Mouse (Mus musculus) heart, embryonic 14.5 days (tissue): ENCODE measurements around the gene Hmx3. TPM values are rescaled to one million over a fixed set of nuclear protein-coding genes. Genes with fewer than 3 reads are reported as not detected.

ENCODE experiments used
- ATAC-seq: fragments of 200-750 bp; cut with Nextera tagmentation; 2 replicates; pipeline ENCODE4 v1.8.0; 2017; ENCODE audit warnings: low read depth, moderate TSS enrichment; ENCODE audit not compliant: insufficient number of reproducible peaks, insufficient read depth, low FRiP score
- H3K27ac ChIP-seq, 2 experiments: fragments of 200-500 bp in 1 of 2; fragments of 300-500 bp in 1 of 2; sonication (generic) in 1 of 2; replicated peaks in 1 of 2; 2 replicates each; pipeline ENCODE4 v1.5.1; 2012 to 2014; ENCODE audit warnings: low read depth in 2 of 2, low read length in 2 of 2, control low read depth in 1 of 2, mild to moderate bottlenecking in 1 of 2, mixed read lengths in 1 of 2; ENCODE audit not compliant: control insufficient read depth in 1 of 2, insufficient read depth in 1 of 2
- H3K27me3 ChIP-seq: fragments of 300-500 bp; sonication (generic); 2 replicates; pipeline ENCODE4 v1.6.1; 2014; ENCODE audit warnings: mild to moderate bottlenecking, low read length, control low read depth; ENCODE audit not compliant: control insufficient read depth, insufficient read depth
- H3K36me3 ChIP-seq: fragments of 300-500 bp; sonication (generic); 2 replicates; pipeline ENCODE4 v1.6.1; 2014; ENCODE audit warnings: mild to moderate bottlenecking, control low read depth, low read length, mixed read lengths; ENCODE audit not compliant: control insufficient read depth, insufficient read depth
- H3K4me1 ChIP-seq, 2 experiments: fragments of 200-500 bp in 1 of 2; fragments of 300-500 bp in 1 of 2; sonication (generic) in 1 of 2; 2 replicates each; pipeline ENCODE4 v1.6.1; 2012 to 2014; ENCODE audit warnings: low read length in 2 of 2, control low read depth in 1 of 2, mixed read lengths in 1 of 2; ENCODE audit not compliant: control insufficient read depth in 2 of 2, insufficient read depth in 2 of 2
- H3K4me2 ChIP-seq: fragments of 300-500 bp; sonication (generic); 2 replicates; pipeline ENCODE4 v1.6.1; 2014; ENCODE audit warnings: mild to moderate bottlenecking, low read length
- H3K4me3 ChIP-seq, 2 experiments: fragments of 200-500 bp in 1 of 2; fragments of 300-500 bp in 1 of 2; sonication (generic) in 1 of 2; 2 replicates each; pipeline ENCODE4 v1.5.1; 2012 to 2014; ENCODE audit warnings: low read length in 2 of 2, mild to moderate bottlenecking in 2 of 2, control low read depth in 1 of 2, low read depth in 1 of 2, moderate library complexity in 1 of 2; ENCODE audit not compliant: control insufficient read depth in 1 of 2, insufficient read depth in 1 of 2
- H3K9ac ChIP-seq: fragments of 300-500 bp; sonication (generic); 2 replicates; pipeline ENCODE4 v1.6.1; 2014; ENCODE audit warnings: mild to moderate bottlenecking, low read length
- H3K9me3 ChIP-seq: fragments of 300-500 bp; sonication (generic); 2 replicates; pipeline ENCODE4 v1.6.1; 2016; ENCODE audit warnings: low read length, control low read depth; ENCODE audit not compliant: control insufficient read depth
- WGBS: fragments of 180-500 bp; shearing (Covaris S2); extraction: QIAGEN DNeasy Blood & Tissue Kit; methylation state at CpG from one replicate; pipeline ENCODE4 v1.1.7; 2014; 5-methylcytosine and 5-hydroxymethylcytosine counted together
- polyA plus RNA-seq: library from polyadenylated mRNA; unstranded; fragments of >200 nt; fragmentation: Nextera tagmentation; extraction: Ambion mirVana; gene quantifications from 2 replicates; pipeline ENCODE4 v1.2.1, GENCODE M21; 2014

The Hmx3 gene
- polyA plus RNA-seq, result 0.14 TPM in 1 of 2 replicates, not detected in the other

DNA sequence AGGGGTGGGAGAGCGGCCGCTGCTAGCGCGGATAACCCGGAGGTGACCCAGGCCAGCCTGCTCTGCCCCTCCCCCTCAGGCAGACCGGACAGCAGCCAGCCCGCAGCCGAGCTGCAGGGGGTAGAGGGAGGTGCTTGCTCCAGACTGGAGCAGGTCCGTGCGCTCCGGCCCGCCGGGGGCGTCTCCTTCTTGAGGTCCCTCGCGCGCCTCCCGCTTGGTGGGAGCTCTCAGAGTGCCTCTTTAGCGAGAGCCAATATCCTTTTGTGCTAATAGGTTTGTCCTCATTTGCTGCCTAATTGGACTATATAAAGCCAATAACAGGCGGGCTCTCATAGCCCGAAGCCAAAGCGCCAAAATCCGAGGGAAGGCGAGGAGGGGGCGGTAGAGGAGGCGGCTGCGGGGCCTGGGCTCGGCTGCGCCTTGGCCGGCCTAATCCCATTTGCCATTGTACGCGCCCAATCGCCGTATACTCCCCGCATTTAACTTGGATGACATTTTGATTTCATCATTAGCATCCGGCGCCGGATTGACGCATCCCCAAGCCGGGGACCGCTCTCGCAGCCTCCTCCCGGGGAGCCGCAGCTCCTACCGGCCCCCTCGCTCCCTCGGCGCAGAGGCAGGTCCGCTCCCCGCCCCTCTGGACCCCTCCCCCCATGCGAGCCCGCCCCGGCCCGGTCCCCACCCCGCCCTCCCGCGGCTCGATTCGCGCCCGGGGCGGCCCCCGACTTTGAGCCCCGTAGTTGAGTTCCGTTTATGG lies at the start of gene Hmx3:
Gene Hmx3, plus strand, starts transcription at position 753 of the 757 bp plus-strand sequence.
- no peaks in the 10 kb centered on the region for H3K9me3 ChIP-seq
- peak within 1 kb of the TSS; percentile 69 for H3K4me2 ChIP-seq
- under 1% methylated on average over 55 of the region's 65 CpGs for WGBS
- H3K36me3 ChIP-seq, result no peaks in the 10 kb centered on the region
- H3K4me1 ChIP-seq, result peaks cover 6 to 25% of the 10 kb centered on the region in 2 experiments; a peak in 3 of 4 replicates
- no peak for ATAC-seq
- H3K9ac ChIP-seq, result no peak within 1 kb of the TSS
- H3K27me3 ChIP-seq, result peaks cover 96% of the 10 kb centered on the region
- H3K4me3 ChIP-seq, result peak within 1 kb of the TSS; percentile 25 to 39
- no peak within 1 kb of the TSS for H3K27ac ChIP-seq

DNA sequence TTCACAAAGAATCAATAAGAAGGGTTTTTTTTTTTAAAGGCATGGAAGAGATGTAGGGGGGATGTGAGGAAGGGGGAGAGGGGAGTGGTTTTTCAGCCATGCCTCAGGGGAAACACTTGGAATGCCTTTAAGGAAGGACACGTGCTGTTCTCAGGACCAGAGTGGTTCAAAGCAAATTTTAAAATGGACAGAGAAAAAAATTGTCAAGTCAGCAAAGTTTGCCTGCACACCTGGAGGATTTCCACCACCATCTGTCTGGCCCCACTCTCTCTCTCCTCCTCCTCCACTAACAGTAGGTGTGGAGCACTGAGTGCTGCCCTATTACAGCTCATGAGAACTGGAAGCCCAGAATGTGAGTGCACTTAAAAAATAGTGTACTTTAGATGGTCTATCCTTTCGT lies 38.9 kb upstream of the Hmx3 start:
- no peaks in the 10 kb centered on the region for H3K9me3 ChIP-seq
- no peaks in the 10 kb centered on the region for H3K27me3 ChIP-seq
- WGBS, result 62% methylated on average over 2 of the region's 2 CpGs
- H3K4me2 ChIP-seq, result no peak overlapping the region
- H3K36me3 ChIP-seq, result no peaks in the 10 kb centered on the region
- ATAC-seq, result no peak
- H3K4me3 ChIP-seq, result no peak overlapping the region
- no peak overlapping the region for H3K27ac ChIP-seq
- no peaks in the 10 kb centered on the region for H3K4me1 ChIP-seq
- H3K9ac ChIP-seq, result no peak overlapping the region

DNA sequence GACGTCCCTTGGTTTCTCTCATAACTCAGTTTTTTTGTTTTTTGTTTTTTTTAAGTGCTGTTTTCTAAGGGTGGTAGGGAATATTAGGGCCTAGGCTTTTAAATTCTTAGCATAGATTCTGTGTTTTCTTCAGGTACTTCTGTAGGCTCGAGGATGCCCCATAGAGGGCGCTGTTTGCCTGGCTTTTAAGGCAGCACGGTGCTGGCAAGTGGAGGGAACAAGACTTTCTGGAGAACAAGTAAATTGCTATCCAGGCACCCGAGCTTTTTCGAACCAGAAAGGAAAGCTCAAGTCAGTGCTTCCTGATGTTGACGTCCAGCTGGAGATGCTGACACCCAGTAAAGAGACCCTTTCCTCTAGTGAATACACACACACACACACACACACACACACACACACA lies 2.7 kb upstream of the Hmx3 start:
- Histone ChIP-seq H3K27ac (no peak overlapping the region), H3K4me2 (no peak overlapping the region), H3K36me3 (no peaks in the 10 kb centered on the region), H3K4me3 (no peak overlapping the region), H3K9me3 (no peaks in the 10 kb centered on the region), H3K4me1 (peaks cover 6 to 25% of the 10 kb centered on the region in 2 experiments; a peak in 3 of 4 replicates), H3K9ac (no peak overlapping the region), H3K27me3 (peaks cover 80% of the 10 kb centered on the region)
- no peak for ATAC-seq
- WGBS, result 0% methylated on average over 7 of the region's 7 CpGs

DNA sequence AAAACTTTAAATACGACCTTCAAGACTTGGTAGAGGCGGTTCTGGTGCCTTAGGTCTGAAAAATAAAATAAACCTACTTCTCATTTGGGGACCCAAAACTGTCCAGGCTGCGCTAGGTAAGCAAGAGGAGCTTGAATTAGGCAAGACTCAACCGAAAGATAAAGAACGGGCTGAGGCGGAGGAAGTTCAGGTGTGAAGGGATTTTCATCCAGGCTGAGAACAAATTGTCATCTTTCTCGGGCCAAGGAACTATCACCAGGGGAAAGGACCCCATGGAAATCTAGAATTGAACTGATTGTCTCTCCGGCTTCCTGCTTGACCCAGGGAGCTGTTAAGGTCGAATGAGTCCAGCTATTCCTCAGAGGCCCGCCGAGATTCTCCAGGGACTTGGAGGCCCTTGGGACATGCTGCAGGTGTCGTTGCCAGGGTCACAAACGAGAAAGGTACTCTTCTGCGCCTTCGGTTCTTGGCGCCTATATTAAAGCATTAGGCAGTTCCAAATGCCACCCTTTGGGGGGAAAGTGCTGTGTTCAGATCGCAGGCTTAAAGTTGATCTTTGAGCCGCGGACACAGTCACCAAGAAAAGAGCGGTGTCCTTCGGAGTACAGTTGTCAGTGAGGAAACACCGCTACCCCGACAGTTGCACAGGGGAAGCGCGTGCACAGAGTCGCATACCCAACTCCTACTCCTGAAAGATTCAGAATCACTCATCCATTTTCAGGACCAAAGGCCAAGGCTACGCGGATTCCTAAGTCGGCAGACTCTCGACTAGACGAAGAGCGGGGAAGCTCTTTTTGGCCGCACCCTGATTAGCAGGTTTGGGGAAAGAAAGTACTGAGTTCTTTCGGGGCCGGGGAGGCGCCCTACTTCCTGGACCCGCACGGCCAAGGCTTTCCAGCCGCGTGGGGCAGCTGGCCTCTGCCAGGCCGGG lies 1.2 kb upstream of the Hmx3 start:
- peaks cover 6 to 25% of the 10 kb centered on the region in 2 experiments; a peak in 3 of 4 replicates for H3K4me1 ChIP-seq
- no peaks in the 10 kb centered on the region for H3K36me3 ChIP-seq
- H3K9me3 ChIP-seq, result no peaks in the 10 kb centered on the region
- no peak overlapping the region for H3K27ac ChIP-seq
- H3K27me3 ChIP-seq, result peaks cover 95% of the 10 kb centered on the region
- peak overlapping the region in 1 of 2 experiments; percentile 39; a peak in 2 of 4 replicates for H3K4me3 ChIP-seq
- peak overlapping the region; percentile 69 for H3K4me2 ChIP-seq
- ATAC-seq, result no peak
- 2% methylated on average over 40 of the region's 41 CpGs for WGBS
- H3K9ac ChIP-seq, result no peak overlapping the region

DNA sequence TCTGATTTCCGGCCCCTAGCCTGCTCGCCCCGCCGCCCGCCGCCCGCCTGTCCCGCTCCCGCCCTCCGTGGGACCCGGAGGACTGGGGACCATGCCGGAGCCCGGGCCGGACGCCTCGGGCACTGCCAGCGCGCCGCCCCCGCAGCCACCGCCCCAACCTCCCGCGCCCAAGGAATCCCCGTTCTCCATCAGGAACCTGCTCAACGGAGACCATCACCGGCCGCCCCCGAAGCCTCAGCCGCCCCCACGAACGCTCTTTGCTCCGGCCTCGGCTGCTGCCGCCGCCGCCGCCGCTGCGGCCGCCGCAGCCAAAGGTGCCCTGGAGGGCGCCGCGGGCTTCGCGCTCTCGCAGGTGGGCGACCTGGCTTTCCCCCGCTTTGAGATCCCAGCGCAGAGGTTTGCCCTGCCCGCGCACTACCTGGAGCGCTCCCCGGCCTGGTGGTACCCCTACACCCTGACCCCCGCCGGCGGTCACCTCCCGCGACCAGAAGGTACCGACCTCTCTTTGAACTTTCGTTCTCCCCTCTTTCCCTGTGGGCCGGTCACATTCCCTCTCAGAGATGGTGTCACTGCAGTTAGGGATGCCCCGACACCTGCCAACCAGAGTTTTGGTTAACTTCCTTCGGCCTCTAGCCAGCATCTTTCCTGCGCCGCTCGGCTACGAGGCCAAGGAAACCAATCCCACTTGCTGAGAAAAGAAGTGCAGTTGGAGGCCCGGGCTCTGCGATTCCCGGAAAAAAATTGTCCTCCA lies 380 bp downstream of the Hmx3 start:
- Histone ChIP-seq H3K27ac (no peak overlapping the region), H3K9ac (no peak overlapping the region), H3K27me3 (peaks cover 99% of the 10 kb centered on the region), H3K36me3 (no peaks in the 10 kb centered on the region), H3K4me1 (peaks cover 6 to 25% of the 10 kb centered on the region in 2 experiments; a peak in 3 of 4 replicates), H3K4me3 (peak overlapping the region; percentile 25 to 39; a peak in 3 of 4 replicates), H3K4me2 (peak overlapping the region; percentile 69), H3K9me3 (no peaks in the 10 kb centered on the region)
- WGBS, result 1% methylated on average over 44 of the region's 71 CpGs
- ATAC-seq, result no peak

DNA sequence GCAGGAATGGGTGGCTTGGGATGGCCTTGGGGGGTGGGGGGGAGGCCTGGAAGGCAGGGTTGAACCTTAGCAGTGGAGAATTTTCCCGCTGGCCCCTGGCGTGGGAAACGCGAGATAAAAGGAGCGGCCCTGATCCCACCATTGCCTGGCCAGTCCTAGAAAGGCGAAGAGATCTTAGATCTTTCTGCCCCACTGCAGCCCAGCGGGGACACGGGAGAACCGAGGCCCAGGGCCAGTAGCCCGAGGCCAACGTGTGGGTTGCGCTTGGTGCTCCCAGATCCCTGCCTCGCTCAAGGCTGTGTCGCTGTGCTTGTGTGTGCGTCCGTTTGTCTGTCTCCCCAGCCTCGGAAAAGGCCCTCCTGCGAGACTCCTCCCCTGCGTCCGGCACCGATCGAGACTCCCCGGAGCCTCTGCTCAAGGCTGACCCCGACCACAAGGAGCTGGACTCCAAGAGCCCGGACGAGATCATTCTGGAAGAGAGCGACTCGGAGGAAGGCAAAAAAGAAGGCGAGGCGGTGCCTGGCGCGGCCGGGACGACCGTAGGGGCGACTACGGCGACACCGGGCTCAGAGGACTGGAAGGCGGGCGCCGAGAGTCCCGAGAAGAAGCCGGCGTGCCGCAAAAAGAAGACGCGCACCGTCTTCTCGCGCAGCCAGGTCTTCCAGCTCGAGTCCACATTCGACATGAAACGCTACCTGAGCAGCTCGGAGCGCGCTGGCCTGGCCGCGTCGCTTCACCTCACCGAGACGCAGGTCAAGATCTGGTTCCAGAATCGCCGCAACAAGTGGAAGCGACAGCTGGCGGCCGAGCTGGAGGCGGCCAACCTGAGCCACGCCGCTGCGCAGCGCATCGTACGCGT lies 1.2 kb downstream of the Hmx3 start:
- Histone ChIP-seq H3K27ac (no peak overlapping the region), H3K27me3 (peaks cover 99% of the 10 kb centered on the region), H3K9ac (no peak overlapping the region), H3K4me3 (peak overlapping the region; percentile 17 to 39), H3K36me3 (no peaks in the 10 kb centered on the region), H3K4me2 (peak overlapping the region; percentile 69), H3K4me1 (peaks cover 6 to 25% of the 10 kb centered on the region in 2 experiments; a peak in 3 of 4 replicates), H3K9me3 (no peaks in the 10 kb centered on the region)
- under 1% methylated on average over 75 of the region's 75 CpGs for WGBS
- ATAC-seq, result no peak
